Mouse (Mus musculus): ENCODE measurements around the gene Gm44579. TPM values are rescaled to one million over a fixed set of nuclear protein-coding genes. Genes with fewer than 3 reads are reported as not detected.

The Gm44579 gene
- total RNA-seq, 2 experiments from 2014 or later, result not detected

- DNase-seq, result no peak
- intact Hi-C loops (cut with DNase I), result no loop called here
These were observed 80.0 kb downstream of the Gm44579 start for GRCm38 (mm10) chr15:98140809-98141208.

DNA sequence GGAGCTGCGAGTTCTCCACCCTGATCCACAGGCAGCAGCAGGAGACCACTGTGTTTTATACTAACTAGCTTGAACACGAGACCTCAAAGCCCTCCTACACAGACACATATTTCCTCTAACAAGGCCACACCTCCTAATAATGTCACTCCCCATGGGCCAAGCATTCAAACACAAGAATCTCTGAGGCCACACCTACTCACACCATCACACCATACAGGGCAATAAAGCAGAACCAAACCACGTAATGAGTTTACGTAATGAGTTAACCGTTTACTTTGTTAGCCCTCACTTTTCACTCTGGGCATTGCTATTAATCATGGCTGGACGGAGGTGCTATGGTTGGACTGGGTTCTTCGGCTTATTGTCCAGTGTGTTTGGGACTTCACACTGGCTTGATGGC lies 81.0 kb downstream of the Gm44579 start:
- intact Hi-C loops (cut with DNase I), result no loop called here
- DNase-seq, result no peak

GRCm38 (mm10) chr15:98136871-98137270 lies 83.9 kb downstream of the Gm44579 start:
- intact Hi-C loops (cut with DNase I), result no loop called here
- DNase-seq, result no peak

Other genes starting within 250 kb of the Gm44579 start
- 1 to 10 TPM; 2.5 to 5.4 TPM for gene Col2a1, start 216.3 kb downstream of the Gm44579 start, total RNA-seq (2021)
- gene Pfkm, start 128.4 kb downstream of the Gm44579 start, total RNA-seq (2021), result 100 to 1,000 TPM; 156 to 177 TPM
- 10 to 100 TPM; 20.2 to 20.6 TPM for gene Senp1, start 127.2 kb downstream of the Gm44579 start, total RNA-seq (2021)
- 10 to 100 TPM; 28.3 to 35.0 TPM for gene Asb8, start 55.4 kb downstream of the Gm44579 start, total RNA-seq (2021)
- gene Ccdc184, start 53.8 kb downstream of the Gm44579 start, total RNA-seq (2021), result 10 to 100 TPM; 45.6 to 51.6 TPM
- under 1 TPM in 1 of 2 experiments, not detected in 1; 0.18 TPM for gene Olfr288, start 25.4 kb downstream of the Gm44579 start, total RNA-seq (2021)
- under 1 TPM in 1 of 2 experiments, not detected in 1; 0.20 TPM for gene Olfr287, start 79 bp upstream of the Gm44579 start, total RNA-seq (2021)
- gene Olfr286, start 13.5 kb upstream of the Gm44579 start, total RNA-seq (2021), result not detected
- not detected for gene H1fnt, start 36.3 kb upstream of the Gm44579 start, total RNA-seq (2021)
- 10 to 100 TPM; 11.8 to 13.4 TPM for gene Zfp641, start 75.2 kb upstream of the Gm44579 start, total RNA-seq (2021)
- not detected for gene Olfr285, start 96.4 kb upstream of the Gm44579 start, total RNA-seq (2021)
- not detected for gene Olfr284, start 120.0 kb upstream of the Gm44579 start, total RNA-seq (2021)
- gene Olfr283, start 160.0 kb upstream of the Gm44579 start, total RNA-seq (2021), result not detected
- not detected for gene Olfr282, start 210.2 kb upstream of the Gm44579 start, total RNA-seq (2021)
- not detected for gene Olfr281, start 231.6 kb upstream of the Gm44579 start, total RNA-seq (2021)
- not detected for gene OR5BS1P, start 248.9 kb upstream of the Gm44579 start, total RNA-seq (2021)